Mouse (Mus musculus) lung, postnatal 0 days (tissue): ENCODE data around the gene Olfr156. TPM values are rescaled to one million over a fixed set of nuclear protein-coding genes. Genes with fewer than 3 reads are reported as not detected.
A peak's percentile ranks its signal among the peaks of the same experiment; 100 is the strongest.

Experiments used
- ATAC-seq: fragments of 200-750 bp; cut with Nextera tagmentation; 2 replicates; pipeline ENCODE4 v1.8.0; 2017; ENCODE audit warnings: moderate library complexity
- DNase-seq: peaks from one replicate; pipeline ENCODE4 v3.0.0-alpha.2; 2016; ENCODE audit warnings: low spot score
- H3K27ac ChIP-seq: fragments of 300-500 bp; sonication (generic); 2 replicates; pipeline ENCODE4 v1.5.1; 2014; ENCODE audit warnings: antibody characterized with exemption, mild to moderate bottlenecking, low read length, mixed read lengths
- H3K27me3 ChIP-seq: fragments of 300-500 bp; sonication (generic); replicated peaks from 2 replicates; pipeline ENCODE4 v1.6.1; 2014; ENCODE audit warnings: low read length, mixed read lengths; ENCODE audit not compliant: insufficient read depth
- H3K36me3 ChIP-seq: fragments of 300-500 bp; sonication (generic); 2 replicates; pipeline ENCODE4 v1.6.1; 2014; ENCODE audit warnings: low read length, mixed read lengths; ENCODE audit not compliant: insufficient read depth
- H3K4me1 ChIP-seq: fragments of 300-500 bp; sonication (generic); 2 replicates; pipeline ENCODE4 v1.6.1; 2014; ENCODE audit warnings: antibody characterized with exemption, low read depth, low read length, mixed read lengths; ENCODE audit not compliant: insufficient read depth
- H3K4me2 ChIP-seq: fragments of 300-500 bp; sonication (generic); replicated peaks from 2 replicates; pipeline ENCODE4 v1.6.1; 2014; ENCODE audit warnings: low read depth, mild to moderate bottlenecking, low read length, moderate library complexity, mixed read lengths
- H3K4me3 ChIP-seq: fragments of 300-500 bp; sonication (generic); 2 replicates; pipeline ENCODE4 v1.5.1; 2014; ENCODE audit warnings: low read depth, low read length
- H3K9ac ChIP-seq: fragments of 300-500 bp; sonication (generic); replicated peaks from 2 replicates; pipeline ENCODE4 v1.6.1; 2014; ENCODE audit warnings: low read depth, mild to moderate bottlenecking
- H3K9me3 ChIP-seq: fragments of 300-500 bp; sonication (generic); 2 replicates; pipeline ENCODE4 v1.6.1; 2016; ENCODE audit warnings: low read length, mixed read lengths
- CTCF ChIP-seq: IDR thresholded peaks from 2 replicates; pipeline ENCODE4 v1.5.1; 2016; ENCODE audit warnings: antibody characterized with exemption, mild to moderate bottlenecking
- EP300 ChIP-seq: IDR thresholded peaks from 2 replicates; pipeline ENCODE4 v1.6.1; 2016; ENCODE audit warnings: antibody characterized with exemption, mild to moderate bottlenecking, control low read depth
- WGBS: fragments of 180-500 bp; shearing (Covaris S2); extraction: QIAGEN DNeasy Blood & Tissue Kit; methylation state at CpG from one replicate; pipeline ENCODE4 v1.1.7; 2014; 5-methylcytosine and 5-hydroxymethylcytosine counted together
- polyA plus RNA-seq: library from polyadenylated mRNA; unstranded; fragments of >200 nt; fragmentation: Nextera tagmentation; extraction: Ambion mirVana; gene quantifications from 2 replicates; pipeline ENCODE4 v1.2.1, GENCODE M21; 2015

Olfr156 gene
- polyA plus RNA-seq, 1 experiment from 2014 or later, result not detected

- WGBS, result 73% methylated on average over 6 of the region's 6 CpGs
- no peak for ATAC-seq
These were observed 27.6 kb upstream of the Olfr156 start, which contains the start of gene Olfr155 for GRCm38 (mm10) chr4:43851265-43851664. Gene Olfr155 (plus strand): TSS chr4:43851565.

GRCm38 (mm10) chr4:43840101-43840500 lies 16.4 kb upstream of the Olfr156 start, which contains the start of gene Olfr157:
Gene Olfr157 (minus strand): TSS chr4:43840201.
- Histone ChIP-seq H3K4me1 (no peaks in the 10 kb centered on the region), H3K4me2 (no peak within 1 kb of the TSS), H3K27me3 (no peaks in the 10 kb centered on the region), H3K36me3 (no peaks in the 10 kb centered on the region), H3K27ac (no peak within 1 kb of the TSS), H3K9ac (no peak within 1 kb of the TSS), H3K9me3 (no peaks in the 10 kb centered on the region), H3K4me3 (no peak within 1 kb of the TSS)
- TF ChIP-seq CTCF, result no peak
- TF ChIP-seq EP300, result no peak
- WGBS, result 65% methylated on average over 1 of the region's 1 CpGs
- no peak for ATAC-seq
- DNase-seq, result no peak

More at GRCm38 (mm10) chr4:43851265-43851664, 27.6 kb upstream of the Olfr156 start, which contains the start of gene Olfr155:
- Histone ChIP-seq H3K4me3 (no peak within 1 kb of the TSS), H3K27me3 (no peaks in the 10 kb centered on the region), H3K9me3 (no peaks in the 10 kb centered on the region), H3K4me1 (no peaks in the 10 kb centered on the region), H3K4me2 (no peak within 1 kb of the TSS), H3K9ac (no peak within 1 kb of the TSS), H3K36me3 (no peaks in the 10 kb centered on the region), H3K27ac (no peak within 1 kb of the TSS)
- TF ChIP-seq EP300 (no peak), CTCF (no peak)
- no peak for DNase-seq

GRCm38 (mm10) chr4:43838326-43838725 lies 14.6 kb upstream of the Olfr156 start:
- Histone ChIP-seq H3K27me3 (no peaks in the 10 kb centered on the region), H3K36me3 (no peaks in the 10 kb centered on the region), H3K4me1 (no peaks in the 10 kb centered on the region), H3K27ac (no peak overlapping the region), H3K4me2 (no peak overlapping the region), H3K9ac (no peak overlapping the region), H3K4me3 (no peak overlapping the region), H3K9me3 (no peaks in the 10 kb centered on the region)
- DNase-seq (no peak), ATAC-seq (no peak)
- 65% methylated on average over 3 of the region's 3 CpGs for WGBS
- TF ChIP-seq EP300, result no peak
- TF ChIP-seq CTCF, result no peak

GRCm38 (mm10) chr4:43834749-43835148 lies 11.1 kb upstream of the Olfr156 start:
- no peaks in the 10 kb centered on the region for H3K9me3 ChIP-seq
- 52% methylated on average over 4 of the region's 4 CpGs for whole genome bisulfite sequencing
- H3K27ac ChIP-seq, result no peak overlapping the region
- DNase-seq (no peak), ATAC-seq (no peak)
- no peak overlapping the region for H3K9ac ChIP-seq
- H3K4me3 ChIP-seq, result no peak overlapping the region
- no peak overlapping the region for H3K4me2 ChIP-seq
- H3K36me3 ChIP-seq, result no peaks in the 10 kb centered on the region
- no peaks in the 10 kb centered on the region for H3K27me3 ChIP-seq
- TF ChIP-seq EP300, result no peak
- no peak for TF ChIP-seq CTCF
- H3K4me1 ChIP-seq, result no peaks in the 10 kb centered on the region

- ATAC-seq (no peak), DNase-seq (no peak)
- H3K4me2 ChIP-seq, result no peak overlapping the region
- H3K4me3 ChIP-seq, result no peak overlapping the region
- no peaks in the 10 kb centered on the region for H3K27me3 ChIP-seq
- H3K27ac ChIP-seq, result no peak overlapping the region
- no peaks in the 10 kb centered on the region for H3K36me3 ChIP-seq
- WGBS, result 63% methylated on average over 5 of the region's 5 CpGs
- no peaks in the 10 kb centered on the region for H3K9me3 ChIP-seq
- no peaks in the 10 kb centered on the region for H3K4me1 ChIP-seq
- TF ChIP-seq CTCF, result no peak
- TF ChIP-seq EP300, result no peak
- H3K9ac ChIP-seq, result no peak overlapping the region
These were observed 10.1 kb upstream of the Olfr156 start for GRCm38 (mm10) chr4:43833752-43834151.

GRCm38 (mm10) chr4:43832031-43832430 lies 8.3 kb upstream of the Olfr156 start:
- DNase-seq (no peak), ATAC-seq (no peak)
- Histone ChIP-seq H3K4me1 (no peaks in the 10 kb centered on the region), H3K4me3 (no peak overlapping the region), H3K36me3 (no peaks in the 10 kb centered on the region), H3K27ac (no peak overlapping the region), H3K9ac (no peak overlapping the region), H3K4me2 (no peak overlapping the region), H3K27me3 (no peaks in the 10 kb centered on the region), H3K9me3 (no peaks in the 10 kb centered on the region)
- WGBS, result 63% methylated on average over 5 of the region's 5 CpGs
- TF ChIP-seq CTCF, result peak; percentile 47
- TF ChIP-seq EP300, result no peak

GRCm38 (mm10) chr4:43828806-43829205 lies 5.1 kb upstream of the Olfr156 start:
- no peak overlapping the region for H3K4me3 ChIP-seq
- no peak overlapping the region for H3K27ac ChIP-seq
- no peaks in the 10 kb centered on the region for H3K4me1 ChIP-seq
- no peaks in the 10 kb centered on the region for H3K36me3 ChIP-seq
- ATAC-seq, result no peak
- 91% methylated on average over 4 of the region's 4 CpGs for WGBS
- no peaks in the 10 kb centered on the region for H3K27me3 ChIP-seq
- H3K9ac ChIP-seq, result no peak overlapping the region
- H3K9me3 ChIP-seq, result no peaks in the 10 kb centered on the region
- DNase-seq, result no peak
- no peak for TF ChIP-seq CTCF
- H3K4me2 ChIP-seq, result no peak overlapping the region
